Mouse (Mus musculus): ENCODE data around the gene Trim75.

Gene Trim75

GRCm38 (mm10) chr8:64987731-64988130 lies at the start of gene Trim75:
TSS of gene Trim75 (minus strand) at chr8:64987831.
- CTCF ChIA-PET, result no interaction called here

- CTCF ChIA-PET, result no interaction called here
Measured at GRCm38 (mm10) chr8:65037117-65037533, 49.5 kb upstream of the Trim75 start, which contains the start of gene Apela. TSS of gene Apela (minus strand) at chr8:65037336.

- CTCF ChIA-PET, result interaction anchor here (0.7 kb wide), 1 partner anchor 91 kb away, joined by 12 read pairs; no protein-coding TSS in a partner anchor
Measured at GRCm38 (mm10) chr8:65034136-65034535, 46.5 kb upstream of the Trim75 start.

GRCm38 (mm10) chr8:65033056-65033455 lies 45.4 kb upstream of the Trim75 start:
- CTCF ChIA-PET, result no interaction called here

GRCm38 (mm10) chr8:65032107-65032506 lies 44.5 kb upstream of the Trim75 start:
- CTCF ChIA-PET, result no interaction called here

GRCm38 (mm10) chr8:65030735-65031485 lies 43.3 kb upstream of the Trim75 start:
- CTCF ChIA-PET, result no interaction called here

- CTCF ChIA-PET, result no interaction called here
Measured at GRCm38 (mm10) chr8:65029776-65030175, 42.1 kb upstream of the Trim75 start.

- CTCF ChIA-PET, result no interaction called here
Measured at GRCm38 (mm10) chr8:65028959-65029686, 41.5 kb upstream of the Trim75 start.

- CTCF ChIA-PET, result interaction anchor here (0.6 to 0.7 kb wide), 3 partner anchors 116 to 1475 kb away, joined by 3 to 11 read pairs (median 6); no protein-coding TSS in a partner anchor
Measured at GRCm38 (mm10) chr8:65022485-65022884, 34.9 kb upstream of the Trim75 start.

- CTCF ChIA-PET, result no interaction called here
Measured at GRCm38 (mm10) chr8:65018423-65018822, 30.8 kb upstream of the Trim75 start, which contains the start of the genes Trim61 and Trim60. TSS of gene Trim61 (minus strand) at chr8:65018523. TSS of gene Trim60 (minus strand) at chr8:65018584.

GRCm38 (mm10) chr8:65007616-65008015 lies 20.0 kb upstream of the Trim75 start:
- CTCF ChIA-PET, result interaction anchor here (0.6 kb wide), 1 partner anchor 63 kb away, joined by 3 read pairs; no protein-coding TSS in a partner anchor

GRCm38 (mm10) chr8:64998806-64999365 lies 11.3 kb upstream of the Trim75 start:
- CTCF ChIA-PET, result no interaction called here

GRCm38 (mm10) chr8:64983150-64983897 lies 4.3 kb downstream of the Trim75 start:
- CTCF ChIA-PET, result no interaction called here

GRCm38 (mm10) chr8:64962836-64963235 lies 24.8 kb downstream of the Trim75 start:
- CTCF ChIA-PET, result no interaction called here

- CTCF ChIA-PET, result no interaction called here
Measured at GRCm38 (mm10) chr8:64959025-64959424, 28.6 kb downstream of the Trim75 start.

GRCm38 (mm10) chr8:64952101-64952500 lies 35.5 kb downstream of the Trim75 start:
- CTCF ChIA-PET, result no interaction called here

- CTCF ChIA-PET, result no interaction called here
Measured at GRCm38 (mm10) chr8:64948371-64948770, 39.3 kb downstream of the Trim75 start.

- CTCF ChIA-PET, result no interaction called here
Measured at GRCm38 (mm10) chr8:64947698-64948034, 40.0 kb downstream of the Trim75 start.

GRCm38 (mm10) chr8:64946820-64947697 lies 40.6 kb downstream of the Trim75 start, which contains the start of gene Tmem192:
TSS of gene Tmem192 (plus strand) at chr8:64947185.
- CTCF ChIA-PET, result interaction anchor here (0.7 to 0.8 kb wide), 2 partner anchors 86 to 1450 kb away, joined by 3 to 11 read pairs; no protein-coding TSS in a partner anchor

GRCm38 (mm10) chr8:64946441-64946819 lies 41.2 kb downstream of the Trim75 start:
- CTCF ChIA-PET, result interaction anchor here (0.7 to 0.8 kb wide), 2 partner anchors 85 to 1451 kb away, joined by 3 to 11 read pairs; no protein-coding TSS in a partner anchor

- CTCF ChIA-PET, result no interaction called here
Measured at GRCm38 (mm10) chr8:64945606-64946005, 42.0 kb downstream of the Trim75 start.

Measured in spleen, embryonic (tissue).